Mouse (Mus musculus) erythroblast, embryonic 14.5 days (primary cell): ENCODE measurements around the gene Dusp11. TPM values are rescaled to one million over a fixed set of nuclear protein-coding genes. Genes with fewer than 3 reads are reported as not detected.
"Not testable (repeated sequence)": the region's sequence is repeated elsewhere in the genome, so short reads cannot be mapped to it uniquely, and the experiment has no call there.

ENCODE experiments used
- H3K27me3 ChIP-seq: 2 replicates; pipeline ENCODE4 v1.6.1; 2012; ENCODE audit warnings: inconsistent platforms; ENCODE audit not compliant: control insufficient read depth
- H3K36me3 ChIP-seq: 2 replicates; pipeline ENCODE4 v1.6.1; 2012; ENCODE audit warnings: mild to moderate bottlenecking, inconsistent platforms; ENCODE audit not compliant: control insufficient read depth
- H3K4me1 ChIP-seq: 2 replicates; pipeline ENCODE4 v1.6.1; 2012; ENCODE audit warnings: inconsistent platforms; ENCODE audit not compliant: control insufficient read depth
- H3K4me3 ChIP-seq: replicated peaks from 2 replicates; pipeline ENCODE3; 2012; ENCODE audit warnings: moderate library complexity, mild to moderate bottlenecking, inconsistent platforms
- H3K9me3 ChIP-seq: 2 replicates; pipeline ENCODE4 v1.6.1; 2012; ENCODE audit warnings: low read length, inconsistent platforms, mixed read lengths; ENCODE audit not compliant: control insufficient read depth
- GATA1 ChIP-seq: IDR thresholded peaks from 2 replicates; pipeline ENCODE4 v1.6.1; 2012; ENCODE audit warnings: low read length, inconsistent platforms, mixed read lengths
- TAL1 ChIP-seq: IDR thresholded peaks from 3 replicates; pipeline ENCODE4 v1.6.1; 2012; ENCODE audit warnings: low read length, inconsistent platforms, mixed read lengths
- polyA plus RNA-seq: library from polyadenylated mRNA; stranded (reverse); fragments of >175 nt; gene quantifications from 2 replicates; pipeline ENCODE4 v1.2.3, GENCODE M21; 2012

The Dusp11 gene
- polyA plus RNA-seq, 1 experiment, result 2.2 TPM

GRCm38 (mm10) chr6:85975761-85976160, 14.3 kb upstream of the Dusp11 start:
- no peak overlapping the region for H3K4me3 ChIP-seq
- H3K27me3 ChIP-seq, result no peaks in the 10 kb centered on the region
- H3K9me3 ChIP-seq, result no peaks in the 10 kb centered on the region; the same call in 1 of the 2 replicates
- peaks cover 11% of the 10 kb centered on the region for H3K4me1 ChIP-seq
- TF ChIP-seq TAL1 (no peak), GATA1 (no peak)
- H3K36me3 ChIP-seq, result no peaks in the 10 kb centered on the region

- H3K27me3 ChIP-seq, result no peaks in the 10 kb centered on the region
- no peaks in the 10 kb centered on the region; the same call in 1 of the 2 replicates for H3K9me3 ChIP-seq
- peaks cover 11% of the 10 kb centered on the region for H3K4me1 ChIP-seq
- H3K36me3 ChIP-seq, result no peaks in the 10 kb centered on the region
- TF ChIP-seq TAL1 (no peak), GATA1 (no peak)
- H3K4me3 ChIP-seq, result no peak overlapping the region
Measured at GRCm38 (mm10) chr6:85974941-85975617, 13.6 kb upstream of the Dusp11 start.

- Histone ChIP-seq H3K4me1 (peaks cover 11% of the 10 kb centered on the region), H3K4me3 (no peak overlapping the region), H3K36me3 (no peaks in the 10 kb centered on the region), H3K27me3 (no peaks in the 10 kb centered on the region), H3K9me3 (no peaks in the 10 kb centered on the region)
- TF ChIP-seq GATA1 (no peak), TAL1 (no peak)
Measured at GRCm38 (mm10) chr6:85973336-85973735, 11.9 kb upstream of the Dusp11 start.

GRCm38 (mm10) chr6:85972699-85973098, 11.2 kb upstream of the Dusp11 start:
- TF ChIP-seq GATA1 (no peak), TAL1 (no peak)
- no peaks in the 10 kb centered on the region for H3K9me3 ChIP-seq
- no peaks in the 10 kb centered on the region for H3K36me3 ChIP-seq
- no peak overlapping the region for H3K4me3 ChIP-seq
- peaks cover 11% of the 10 kb centered on the region for H3K4me1 ChIP-seq
- H3K27me3 ChIP-seq, result no peaks in the 10 kb centered on the region

- no peaks in the 10 kb centered on the region for H3K9me3 ChIP-seq
- TF ChIP-seq TAL1 (no peak), GATA1 (no peak)
- H3K4me1 ChIP-seq, result peaks cover 11% of the 10 kb centered on the region
- H3K27me3 ChIP-seq, result no peaks in the 10 kb centered on the region
- no peaks in the 10 kb centered on the region for H3K36me3 ChIP-seq
- no peak overlapping the region for H3K4me3 ChIP-seq
Measured at GRCm38 (mm10) chr6:85969889-85970288, 8.4 kb upstream of the Dusp11 start.

GRCm38 (mm10) chr6:85966686-85967085, 5.2 kb upstream of the Dusp11 start:
- H3K36me3 ChIP-seq, result no peaks in the 10 kb centered on the region
- TF ChIP-seq GATA1, result no peak
- no peak for TF ChIP-seq TAL1
- H3K4me1 ChIP-seq, result peaks cover 17% of the 10 kb centered on the region
- no peaks in the 10 kb centered on the region for H3K27me3 ChIP-seq
- H3K4me3 ChIP-seq, result no peak overlapping the region
- H3K9me3 ChIP-seq, result no peaks in the 10 kb centered on the region

GRCm38 (mm10) chr6:85966081-85966480, 4.6 kb upstream of the Dusp11 start:
- peaks cover 19% of the 10 kb centered on the region for H3K4me1 ChIP-seq
- H3K9me3 ChIP-seq, H3K36me3 ChIP-seq, H3K4me3 ChIP-seq, H3K27me3 ChIP-seq: not testable (repeated sequence)

- H3K27me3 ChIP-seq, result no peaks in the 10 kb centered on the region
- TF ChIP-seq TAL1 (no peak), GATA1 (no peak)
- H3K36me3 ChIP-seq, result peaks cover 69% of the 10 kb centered on the region
- no peaks in the 10 kb centered on the region for H3K9me3 ChIP-seq
- H3K4me1 ChIP-seq, result peaks cover 21% of the 10 kb centered on the region
- H3K4me3 ChIP-seq, result no peak overlapping the region
Measured at GRCm38 (mm10) chr6:85957581-85957980, 3.9 kb downstream of the Dusp11 start.

- Histone ChIP-seq H3K4me1 (no peaks in the 10 kb centered on the region; the same call in 1 of the 2 replicates), H3K9me3 (no peaks in the 10 kb centered on the region), H3K27me3 (no peaks in the 10 kb centered on the region), H3K36me3 (peaks cover 98% of the 10 kb centered on the region), H3K4me3 (no peak overlapping the region)
- TF ChIP-seq TAL1 (no peak), GATA1 (no peak)
Measured at GRCm38 (mm10) chr6:85948549-85948948, 12.9 kb downstream of the Dusp11 start.

GRCm38 (mm10) chr6:85942469-85942868, 19.0 kb downstream of the Dusp11 start:
- Histone ChIP-seq H3K36me3 (peaks cover 65% of the 10 kb centered on the region), H3K9me3 (no peaks in the 10 kb centered on the region), H3K4me1 (peaks cover 16% of the 10 kb centered on the region), H3K4me3 (no peak overlapping the region), H3K27me3 (no peaks in the 10 kb centered on the region)
- no peak for TF ChIP-seq TAL1
- TF ChIP-seq GATA1, result no peak
